Mouse (Mus musculus): Measurements from ENCODE around the gene Fam84b. TPM values are rescaled to one million over a fixed set of nuclear protein-coding genes. Genes with fewer than 3 reads are reported as not detected.

Gene Fam84b
- 14.0 and 15.5 TPM in 2 replicates for polyA plus RNA-seq (2016; fragmentation: Nextera tagmentation; extraction: Ambion mirVana)

- H3K27ac ChIP-seq (replicated peaks): peak within 1 kb of the TSS; percentile 77
- WGBS: 15% methylated on average over 17 of the region's 17 CpGs
These were observed at the start of gene Fam84b for GRCm38 (mm10) chr15:60853231-60853999. Gene Fam84b (minus strand): TSS chr15:60853778.

GRCm38 (mm10) chr15:60898187-60898965 is 44.8 kb upstream of the Fam84b start:
- 80% methylated on average over 6 of the region's 6 CpGs for WGBS
- Histone ChIP-seq H3K4me1 (no peaks in the 10 kb centered on the region), H3K9me3 (no peaks in the 10 kb centered on the region)

More at GRCm38 (mm10) chr15:60853231-60853999, at the start of gene Fam84b:
- H3K4me3 ChIP-seq: no peak within 1 kb of the TSS
- peaks cover 44% of the 10 kb centered on the region for H3K4me1 ChIP-seq
- DNase-seq (ENCODE audit: low spot score): peak; percentile 82
- no peaks in the 10 kb centered on the region for H3K36me3 ChIP-seq (replicated peaks)
- H3K9me3 ChIP-seq: peaks cover 3% of the 10 kb centered on the region; the same call in 1 of the 2 replicates
- H3K27me3 ChIP-seq (replicated peaks; ENCODE audit: low read depth, poor library complexity, severe bottlenecking): no peaks in the 10 kb centered on the region

GRCm38 (mm10) chr15:60896040-60896439 is 42.5 kb upstream of the Fam84b start:
- Histone ChIP-seq H3K4me1 (peaks cover 6% of the 10 kb centered on the region; the same call in 1 of the 2 replicates), H3K9me3 (no peaks in the 10 kb centered on the region), H3K27me3 (replicated peaks; ENCODE audit: low read depth, poor library complexity, severe bottlenecking) (no peaks in the 10 kb centered on the region), H3K4me3 (no peak overlapping the region), H3K27ac (replicated peaks) (no peak overlapping the region), H3K36me3 (replicated peaks) (no peaks in the 10 kb centered on the region)
- 88% methylated on average over 2 of the region's 2 CpGs for WGBS
- no peak for DNase-seq (ENCODE audit: low spot score)

More at GRCm38 (mm10) chr15:60898187-60898965, 44.8 kb upstream of the Fam84b start:
- no peaks in the 10 kb centered on the region for H3K27me3 ChIP-seq (replicated peaks; ENCODE audit: low read depth, poor library complexity, severe bottlenecking)
- H3K4me3 ChIP-seq: no peak overlapping the region
- DNase-seq (ENCODE audit: low spot score): no peak
- no peaks in the 10 kb centered on the region for H3K36me3 ChIP-seq (replicated peaks)
- H3K27ac ChIP-seq (replicated peaks): no peak overlapping the region

GRCm38 (mm10) chr15:60892976-60893463 is 39.4 kb upstream of the Fam84b start:
- no peaks in the 10 kb centered on the region for H3K27me3 ChIP-seq (replicated peaks; ENCODE audit: low read depth, poor library complexity, severe bottlenecking)
- WGBS: 70% methylated on average over 3 of the region's 3 CpGs
- no peak for DNase-seq (ENCODE audit: low spot score)
- peaks cover 6% of the 10 kb centered on the region; the same call in 1 of the 2 replicates for H3K4me1 ChIP-seq
- no peaks in the 10 kb centered on the region for H3K36me3 ChIP-seq (replicated peaks)
- H3K27ac ChIP-seq (replicated peaks): no peak overlapping the region
- no peaks in the 10 kb centered on the region for H3K9me3 ChIP-seq
- H3K4me3 ChIP-seq: no peak overlapping the region

GRCm38 (mm10) chr15:60888724-60889123 is 35.1 kb upstream of the Fam84b start:
- H3K9me3 ChIP-seq: no peaks in the 10 kb centered on the region
- WGBS: 86% methylated on average over 2 of the region's 2 CpGs
- H3K4me1 ChIP-seq: peaks cover 6% of the 10 kb centered on the region; the same call in 1 of the 2 replicates

GRCm38 (mm10) chr15:60875721-60876120 is 22.1 kb upstream of the Fam84b start:
- no peaks in the 10 kb centered on the region for H3K9me3 ChIP-seq
- no peak overlapping the region for H3K4me3 ChIP-seq
- H3K27me3 ChIP-seq (replicated peaks; ENCODE audit: low read depth, poor library complexity, severe bottlenecking): no peaks in the 10 kb centered on the region
- no peak overlapping the region for H3K27ac ChIP-seq (replicated peaks)
- H3K4me1 ChIP-seq: no peaks in the 10 kb centered on the region
- no peaks in the 10 kb centered on the region for H3K36me3 ChIP-seq (replicated peaks)
- no peak for DNase-seq (ENCODE audit: low spot score)
- 86% methylated on average over 6 of the region's 6 CpGs for WGBS

More at GRCm38 (mm10) chr15:60888724-60889123, 35.1 kb upstream of the Fam84b start:
- H3K4me3 ChIP-seq: no peak overlapping the region
- no peak for DNase-seq (ENCODE audit: low spot score)
- H3K27me3 ChIP-seq (replicated peaks; ENCODE audit: low read depth, poor library complexity, severe bottlenecking): no peaks in the 10 kb centered on the region
- H3K36me3 ChIP-seq (replicated peaks): no peaks in the 10 kb centered on the region
- no peak overlapping the region for H3K27ac ChIP-seq (replicated peaks)

- no peak for DNase-seq (ENCODE audit: low spot score)
- no peaks in the 10 kb centered on the region for H3K9me3 ChIP-seq
- no peak overlapping the region for H3K4me3 ChIP-seq
- H3K27ac ChIP-seq (replicated peaks): no peak overlapping the region
- no peaks in the 10 kb centered on the region for H3K4me1 ChIP-seq
- H3K27me3 ChIP-seq (replicated peaks; ENCODE audit: low read depth, poor library complexity, severe bottlenecking): no peaks in the 10 kb centered on the region
- no peaks in the 10 kb centered on the region for H3K36me3 ChIP-seq (replicated peaks)
- WGBS: 88% methylated on average over 3 of the region's 3 CpGs
These were observed 8.8 kb upstream of the Fam84b start for GRCm38 (mm10) chr15:60862417-60862816.

- Histone ChIP-seq H3K9me3 (peaks cover 3% of the 10 kb centered on the region; the same call in 1 of the 2 replicates), H3K4me1 (peaks cover 28% of the 10 kb centered on the region), H3K27me3 (replicated peaks; ENCODE audit: low read depth, poor library complexity, severe bottlenecking) (no peaks in the 10 kb centered on the region), H3K36me3 (replicated peaks) (no peaks in the 10 kb centered on the region), H3K27ac (replicated peaks) (no peak overlapping the region), H3K4me3 (no peak overlapping the region)
- DNase-seq (ENCODE audit: low spot score): no peak
- WGBS: 90% methylated on average over 1 of the region's 1 CpGs
These were observed 1.5 kb upstream of the Fam84b start for GRCm38 (mm10) chr15:60855112-60855511.

- Histone ChIP-seq H3K4me3 (no peak overlapping the region), H3K9me3 (peaks cover 3% of the 10 kb centered on the region; the same call in 1 of the 2 replicates), H3K27ac (replicated peaks) (peak overlapping the region; percentile 48), H3K4me1 (peaks cover 37% of the 10 kb centered on the region), H3K27me3 (replicated peaks; ENCODE audit: low read depth, poor library complexity, severe bottlenecking) (no peaks in the 10 kb centered on the region), H3K36me3 (replicated peaks) (no peaks in the 10 kb centered on the region)
- no peak for DNase-seq (ENCODE audit: low spot score)
- 79% methylated on average over 4 of the region's 4 CpGs for WGBS
These were observed 573 bp upstream of the Fam84b start for GRCm38 (mm10) chr15:60854151-60854550.

- Histone ChIP-seq H3K36me3 (replicated peaks) (no peaks in the 10 kb centered on the region), H3K27me3 (replicated peaks; ENCODE audit: low read depth, poor library complexity, severe bottlenecking) (no peaks in the 10 kb centered on the region), H3K4me3 (no peak overlapping the region), H3K27ac (replicated peaks) (no peak overlapping the region), H3K9me3 (no peaks in the 10 kb centered on the region), H3K4me1 (peaks cover 56% of the 10 kb centered on the region)
- DNase-seq (ENCODE audit: low spot score): no peak
- 62% methylated on average over 3 of the region's 3 CpGs for WGBS
These were observed 4.9 kb downstream of the Fam84b start for GRCm38 (mm10) chr15:60848630-60849029.

- DNase-seq (ENCODE audit: low spot score): peak; percentile 42
- H3K27ac ChIP-seq (replicated peaks): peak overlapping the region; percentile 63
- peaks cover 55% of the 10 kb centered on the region for H3K4me1 ChIP-seq
- no peaks in the 10 kb centered on the region for H3K9me3 ChIP-seq
- H3K36me3 ChIP-seq (replicated peaks): no peaks in the 10 kb centered on the region
- WGBS: 28% methylated on average over 6 of the region's 6 CpGs
- no peaks in the 10 kb centered on the region for H3K27me3 ChIP-seq (replicated peaks; ENCODE audit: low read depth, poor library complexity, severe bottlenecking)
- H3K4me3 ChIP-seq: no peak overlapping the region
These were observed 7.3 kb downstream of the Fam84b start for GRCm38 (mm10) chr15:60846291-60846690.

GRCm38 (mm10) chr15:60845886-60846285 is 7.7 kb downstream of the Fam84b start:
- Histone ChIP-seq H3K27me3 (replicated peaks; ENCODE audit: low read depth, poor library complexity, severe bottlenecking) (no peaks in the 10 kb centered on the region), H3K4me1 (peaks cover 54% of the 10 kb centered on the region), H3K4me3 (no peak overlapping the region), H3K36me3 (replicated peaks) (no peaks in the 10 kb centered on the region), H3K27ac (replicated peaks) (peak overlapping the region; percentile 63), H3K9me3 (no peaks in the 10 kb centered on the region)
- WGBS: 14% methylated on average over 3 of the region's 3 CpGs
- DNase-seq (ENCODE audit: low spot score): no peak
